Mouse (Mus musculus) kidney, adult 18-20 months (tissue): ENCODE data around the gene Tnxb.

Experiments used
- DNase-seq: peaks from one replicate; pipeline ENCODE4 v3.0.0; 2021

The Tnxb gene

GRCm38 (mm10) chr17:34660259-34660820, 10.0 kb upstream of the Tnxb start:
- no peak for DNase-seq

GRCm38 (mm10) chr17:34661121-34661591, 9.2 kb upstream of the Tnxb start:
- peak; percentile 65 for DNase-seq

- no peak for DNase-seq
Observed at GRCm38 (mm10) chr17:34662468-34662867, 7.9 kb upstream of the Tnxb start.

- DNase-seq, result no peak
Observed at GRCm38 (mm10) chr17:34662978-34663377, 7.4 kb upstream of the Tnxb start.

GRCm38 (mm10) chr17:34663558-34663957, 6.8 kb upstream of the Tnxb start:
- no peak for DNase-seq

GRCm38 (mm10) chr17:34664472-34664871, 5.9 kb upstream of the Tnxb start:
- no peak for DNase-seq

GRCm38 (mm10) chr17:34671151-34672066, 1.1 kb downstream of the Tnxb start:
- no peak for DNase-seq

- DNase-seq, result no peak
Observed at GRCm38 (mm10) chr17:34672246-34672792, 2.0 kb downstream of the Tnxb start.

- DNase-seq, result no peak
Observed at GRCm38 (mm10) chr17:34673139-34673538, 2.8 kb downstream of the Tnxb start.

- DNase-seq, result no peak
Observed at GRCm38 (mm10) chr17:34674524-34675204, 4.3 kb downstream of the Tnxb start.

- DNase-seq, result no peak
Observed at GRCm38 (mm10) chr17:34675205-34676092, 5.1 kb downstream of the Tnxb start.

- peak; percentile 67 for DNase-seq
Observed at GRCm38 (mm10) chr17:34676093-34676460, 5.7 kb downstream of the Tnxb start.

GRCm38 (mm10) chr17:34676671-34677070, 6.3 kb downstream of the Tnxb start:
- DNase-seq, result no peak

GRCm38 (mm10) chr17:34680191-34680590, 9.9 kb downstream of the Tnxb start:
- no peak for DNase-seq

GRCm38 (mm10) chr17:34680621-34681020, 10.3 kb downstream of the Tnxb start:
- no peak for DNase-seq

- peak; percentile 46 for DNase-seq
Observed at GRCm38 (mm10) chr17:34681132-34681571, 10.8 kb downstream of the Tnxb start.

GRCm38 (mm10) chr17:34681881-34682536, 11.7 kb downstream of the Tnxb start:
- DNase-seq, result no peak

- DNase-seq, result no peak
Observed at GRCm38 (mm10) chr17:34683179-34683578, 12.8 kb downstream of the Tnxb start.

GRCm38 (mm10) chr17:34683686-34684220, 13.4 kb downstream of the Tnxb start:
- no peak for DNase-seq

- DNase-seq, result no peak
Observed at GRCm38 (mm10) chr17:34684253-34684893, 14.0 kb downstream of the Tnxb start.
